Mouse (Mus musculus) heart, adult 2 months (tissue): ENCODE measurements at regions not wholly inside any gene's neighbourhood (a gene's known extent, or its start where the extent isn't known, plus 50 kb on each side); places are given as distances from the start of the nearest gene placed in this dataset.

Experiments used
- CTCF ChIP-seq: fragments of 200-600 bp; IDR thresholded peaks from 2 replicates; pipeline ENCODE4 v1.8.1; 2022; ENCODE audit warnings: antibody characterized with exemption, mild to moderate bottlenecking, moderate library complexity
- POLR2A ChIP-seq: fragments of 200-500 bp; IDR thresholded peaks from 2 replicates; pipeline ENCODE4 v1.6.1; 2011; ENCODE audit warnings: mild to moderate bottlenecking, low read depth, low read length, control low read depth; ENCODE audit not compliant: insufficient read depth

DNA sequence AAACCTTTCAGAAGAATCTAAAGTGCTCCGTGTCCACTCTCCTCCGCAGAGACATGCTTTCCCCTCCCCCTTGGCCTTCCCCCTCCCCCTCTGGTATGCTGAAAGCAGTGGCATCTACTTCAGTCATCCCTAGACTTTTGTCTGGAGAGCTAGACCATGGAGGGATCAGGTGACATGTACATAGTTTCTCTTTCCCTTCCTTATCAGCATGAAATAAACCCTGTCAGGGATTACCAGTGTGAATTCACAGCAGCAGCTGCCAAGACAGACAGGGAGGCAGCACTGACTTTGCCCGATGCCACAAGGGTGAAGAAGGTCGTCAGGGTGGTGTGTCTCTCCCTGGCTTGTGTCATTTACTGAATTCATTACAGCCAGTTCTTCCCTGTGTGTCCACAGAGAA lies 241.9 kb downstream of the Arpp21 start:
- TF ChIP-seq POLR2A, result no peak
- TF ChIP-seq CTCF, result no peak
